ENCODE assay signal across 8 mouse cellular contexts in the genomic region with DNA sequence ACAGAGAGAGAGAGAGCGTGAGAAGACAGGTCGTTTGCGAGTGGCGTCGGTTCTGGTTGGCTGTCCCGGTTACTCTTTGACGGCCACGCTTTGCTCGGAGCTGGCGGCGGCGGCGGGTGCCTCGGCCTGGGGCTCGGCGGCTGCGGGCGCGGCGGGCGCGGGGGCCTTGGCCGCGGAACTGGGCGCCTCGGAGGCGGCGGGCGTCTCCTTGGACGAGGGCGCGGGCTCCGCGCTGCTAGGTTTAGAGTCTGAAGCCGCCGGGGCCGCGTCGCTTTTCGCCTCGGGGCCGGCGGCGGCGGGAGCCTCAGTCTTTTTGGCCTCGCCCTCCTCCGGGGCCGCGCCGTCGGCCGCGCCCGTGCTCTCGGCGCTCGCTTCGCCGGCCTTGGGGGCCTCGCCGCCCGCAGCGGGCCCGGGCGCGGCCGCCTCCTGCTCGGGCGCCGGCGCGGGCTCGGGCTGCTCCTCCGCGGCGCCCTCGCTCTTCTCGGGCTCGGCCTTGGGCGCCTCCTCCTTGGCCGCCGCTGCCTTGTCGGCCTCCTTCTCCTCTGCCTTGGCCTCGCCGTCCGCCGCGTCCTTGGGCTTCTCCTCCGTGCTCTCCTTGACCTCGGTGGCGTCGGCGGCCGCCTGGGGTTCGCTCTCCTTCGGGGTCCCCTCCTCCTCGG. TPM values are rescaled to one million over a fixed set of nuclear protein-coding genes. Genes with fewer than 3 reads are reported as not detected.
DNase-seq lines count a peak whose midpoint lies in the region; ATAC-seq and TF ChIP-seq lines count a peak whose summit lies in the region.

No protein-coding gene starts in this region.

- H3K4me1 ChIP-seq in forebrain, embryonic 15.5 days, result peaks cover 66% of the 10 kb centered on the region
- H3K4me1 ChIP-seq in intestine, postnatal 0 days (replicated peaks; ENCODE audit: control insufficient read depth, insufficient read depth, low read length), result no peaks in the 10 kb centered on the region
- H3K4me1 ChIP-seq in megakaryocyte, embryonic 14.5 days, result peaks cover 3% of the 10 kb centered on the region; the same call in 1 of the 2 replicates
- H3K4me1 ChIP-seq in stomach, embryonic 16.5 days (ENCODE audit: control insufficient read depth, insufficient read depth, low read length), result peaks cover 2% of the 10 kb centered on the region; the same call in 1 of the 2 replicates

- DNase-seq in cerebellum, postnatal 14 days, result peak; percentile 56 to 57
- no peak for DNase-seq in cerebellum, adult 11-12 months
- DNase-seq in ZHBTc4 (ENCODE audit: low read depth, low spot score), result peak; percentile 63

- peaks cover 11% of the 10 kb centered on the region; the same call in 1 of the 2 replicates for H3K36me3 ChIP-seq in forebrain, embryonic 15.5 days
- no peaks in the 10 kb centered on the region for H3K36me3 ChIP-seq in intestine, postnatal 0 days (ENCODE audit: control insufficient read depth, insufficient read depth)
- H3K36me3 ChIP-seq in megakaryocyte, embryonic 14.5 days (replicated peaks; ENCODE audit: low read length), result peaks cover 6% of the 10 kb centered on the region
- H3K36me3 ChIP-seq in stomach, embryonic 16.5 days (ENCODE audit: control insufficient read depth, insufficient read depth, low read length), result peaks cover 4% of the 10 kb centered on the region; the same call in 1 of the 2 replicates

- peak overlapping the region; percentile 69 for H3K27ac ChIP-seq in forebrain, embryonic 15.5 days (replicated peaks)
- H3K27ac ChIP-seq in intestine, postnatal 0 days (ENCODE audit: low read depth, low read length), result no peak overlapping the region
- no peak overlapping the region for H3K27ac ChIP-seq in stomach, embryonic 16.5 days (ENCODE audit: low read length)

- no peaks in the 10 kb centered on the region for H3K27me3 ChIP-seq in forebrain, embryonic 15.5 days
- no peaks in the 10 kb centered on the region; the same call in 1 of the 2 replicates for H3K27me3 ChIP-seq in intestine, postnatal 0 days (replicated peaks; ENCODE audit: control insufficient read depth, insufficient read depth, low read length)
- H3K27me3 ChIP-seq in megakaryocyte, embryonic 14.5 days (replicated peaks), result peaks cover 14% of the 10 kb centered on the region
- no peaks in the 10 kb centered on the region for H3K27me3 ChIP-seq in stomach, embryonic 16.5 days (ENCODE audit: control insufficient read depth, insufficient read depth, low read length)

- WGBS in forebrain, embryonic 15.5 days, result 9% methylated on average over 91 of the region's 97 CpGs
- WGBS in intestine, postnatal 0 days, result 23% methylated on average over 76 of the region's 97 CpGs
- WGBS in stomach, embryonic 16.5 days, result 24% methylated on average over 71 of the region's 97 CpGs

- peak overlapping the region; percentile 20 for H3K4me3 ChIP-seq in forebrain, embryonic 15.5 days
- peak overlapping the region; percentile 37 for H3K4me3 ChIP-seq in intestine, postnatal 0 days (ENCODE audit: low read depth, low read length)
- H3K4me3 ChIP-seq in megakaryocyte, embryonic 14.5 days (replicated peaks), result peak overlapping the region; percentile 83
- H3K4me3 ChIP-seq in stomach, embryonic 16.5 days (replicated peaks; ENCODE audit: low read length), result peak overlapping the region; percentile 45

- no peak for TF ChIP-seq CTCF in intestine, postnatal 0 days (IDR thresholded peaks at IDR 0.05; ENCODE audit: low read depth)

- H3K9me3 ChIP-seq in forebrain, embryonic 15.5 days, result no peaks in the 10 kb centered on the region
- no peaks in the 10 kb centered on the region for H3K9me3 ChIP-seq in intestine, postnatal 0 days (ENCODE audit: control insufficient read depth)
- peaks cover 11% of the 10 kb centered on the region for H3K9me3 ChIP-seq in megakaryocyte, embryonic 14.5 days
- H3K9me3 ChIP-seq in stomach, embryonic 16.5 days (replicated peaks; ENCODE audit: control insufficient read depth, low read length), result no peaks in the 10 kb centered on the region

- ATAC-seq in forebrain, embryonic 15.5 days (replicated peaks), result peak; percentile 38
- peak; percentile 53; the same call in 1 of the 2 replicates for ATAC-seq in intestine, postnatal 0 days
- peak; percentile 78 for ATAC-seq in stomach, embryonic 16.5 days (ENCODE audit: insufficient read depth, low FRiP score)
- no peak for ATAC-seq in erythroblast, adult 5-6 weeks (replicated peaks; ENCODE audit: low FRiP score, poor library complexity, severe bottlenecking)

- H3K9ac ChIP-seq in forebrain, embryonic 15.5 days (replicated peaks), result peak overlapping the region; percentile 34
- H3K9ac ChIP-seq in intestine, postnatal 0 days (ENCODE audit: low read depth, low read length), result peak overlapping the region; percentile 45
- peak overlapping the region; percentile 71 for H3K9ac ChIP-seq in stomach, embryonic 16.5 days (ENCODE audit: low read length)

- H3K4me2 ChIP-seq in forebrain, embryonic 15.5 days (replicated peaks), result peak overlapping the region; percentile 41
- H3K4me2 ChIP-seq in intestine, postnatal 0 days (replicated peaks; ENCODE audit: low read depth), result peak overlapping the region; percentile 74
- peak overlapping the region; percentile 61 for H3K4me2 ChIP-seq in stomach, embryonic 16.5 days (ENCODE audit: low read depth, low read length)

RNA-seq across cellular contexts. Expression of gene Basp1, which starts 49.3 kb away (rescaled TPM):
- polyA plus RNA-seq in forebrain, embryonic 15.5 days (2015; fragmentation: Nextera tagmentation; extraction: Ambion mirVana), result 309 and 350 TPM in 2 replicates
- polyA plus RNA-seq in intestine, postnatal 0 days (2015; fragmentation: Nextera tagmentation; extraction: Ambion mirVana), result 13.9 and 14.1 TPM in 2 replicates
- 25.1 and 45.9 TPM in 2 replicates for polyA plus RNA-seq in megakaryocyte, embryonic 14.5 days (2012; ENCODE audit: insufficient read depth, low replicate concordance)
- polyA plus RNA-seq in stomach, embryonic 16.5 days (2015; fragmentation: Nextera tagmentation; extraction: Ambion mirVana), result 12.3 and 15.8 TPM in 2 replicates
- total RNA-seq in erythroblast, adult 5-6 weeks (2015; ENCODE audit: low replicate concordance), result 8.3 TPM in 1 of 2 replicates, not detected in the other
- 2.6 and 4.5 TPM in 2 replicates for total RNA-seq in erythroblast, adult 5-6 weeks (2017; ENCODE audit: low replicate concordance)

Comparison
In these comparisons a context has a peak if more than half of its experiments do, and no peak if none do; other contexts are left out.
1. H3K4me3 ChIP-seq: peak in every context shown above with its lines; median percentile 83 in megakaryocyte, embryonic 14.5 days; 45 in stomach, embryonic 16.5 days; 37 in intestine, postnatal 0 days; 20 in forebrain, embryonic 15.5 days.